Mouse (Mus musculus): ENCODE data around the gene Gucy2d. TPM values are rescaled to one million over a fixed set of nuclear protein-coding genes. Genes with fewer than 3 reads are reported as not detected.

The Gucy2d gene
- polyA plus RNA-seq, 2 experiments = not detected

GRCm38 (mm10) chr7:98416020-98416419, 24.2 kb upstream of the Gucy2d start:
- H3K27ac ChIP-seq (replicated peaks; ENCODE audit: low read depth, low read length) = peak overlapping the region; percentile 26; the same call in 1 of the 2 replicates

GRCm38 (mm10) chr7:98418031-98418805, 22.0 kb upstream of the Gucy2d start:
- Histone ChIP-seq H3K4me3 (replicated peaks; ENCODE audit: low read length) (no peak overlapping the region), H3K36me3 (ENCODE audit: control insufficient read depth, insufficient read depth, low read length) (no peaks in the 10 kb centered on the region), H3K4me2 (replicated peaks; ENCODE audit: low read depth, low read length, severe bottlenecking) (no peak overlapping the region), H3K9me3 (ENCODE audit: control insufficient read depth, low read length) (no peaks in the 10 kb centered on the region), H3K4me1 (ENCODE audit: control insufficient read depth, insufficient read depth, low read length) (peaks cover 32% of the 10 kb centered on the region), H3K9ac (ENCODE audit: low read depth, low read length, severe bottlenecking) (no peak overlapping the region), H3K27me3 (ENCODE audit: control insufficient read depth, insufficient read depth, low read length) (no peaks in the 10 kb centered on the region), H3K27ac (replicated peaks; ENCODE audit: low read depth, low read length) (peak overlapping the region; percentile 48; the same call in 1 of the 2 replicates)
- 59% methylated on average over 17 of the region's 17 CpGs for WGBS
- no peak for ATAC-seq (ENCODE audit: low FRiP score, low read depth)
- no peak for TF ChIP-seq POLR2A (IDR thresholded peaks at IDR 0.05; ENCODE audit: borderline replicate concordance, extremely low read depth, insufficient read depth, insufficient read length)
- DNase-seq (ENCODE audit: low spot score) = peak; percentile 51

More at GRCm38 (mm10) chr7:98416020-98416419, 24.2 kb upstream of the Gucy2d start:
- H3K36me3 ChIP-seq (ENCODE audit: control insufficient read depth, insufficient read depth, low read length) = no peaks in the 10 kb centered on the region
- ATAC-seq (ENCODE audit: low FRiP score, low read depth) (no peak), DNase-seq (ENCODE audit: low spot score) (peak; percentile 6)
- H3K9me3 ChIP-seq (ENCODE audit: control insufficient read depth, low read length) = no peaks in the 10 kb centered on the region
- H3K9ac ChIP-seq (ENCODE audit: low read depth, low read length, severe bottlenecking) = no peak overlapping the region
- H3K27me3 ChIP-seq (ENCODE audit: control insufficient read depth, insufficient read depth, low read length) = no peaks in the 10 kb centered on the region
- H3K4me3 ChIP-seq (replicated peaks; ENCODE audit: low read length) = no peak overlapping the region
- 41% methylated on average over 4 of the region's 4 CpGs for WGBS
- peaks cover 32% of the 10 kb centered on the region for H3K4me1 ChIP-seq (ENCODE audit: control insufficient read depth, insufficient read depth, low read length)
- no peak for TF ChIP-seq POLR2A (IDR thresholded peaks at IDR 0.05; ENCODE audit: borderline replicate concordance, extremely low read depth, insufficient read depth, insufficient read length)
- no peak overlapping the region for H3K4me2 ChIP-seq (replicated peaks; ENCODE audit: low read depth, low read length, severe bottlenecking)

DNA sequence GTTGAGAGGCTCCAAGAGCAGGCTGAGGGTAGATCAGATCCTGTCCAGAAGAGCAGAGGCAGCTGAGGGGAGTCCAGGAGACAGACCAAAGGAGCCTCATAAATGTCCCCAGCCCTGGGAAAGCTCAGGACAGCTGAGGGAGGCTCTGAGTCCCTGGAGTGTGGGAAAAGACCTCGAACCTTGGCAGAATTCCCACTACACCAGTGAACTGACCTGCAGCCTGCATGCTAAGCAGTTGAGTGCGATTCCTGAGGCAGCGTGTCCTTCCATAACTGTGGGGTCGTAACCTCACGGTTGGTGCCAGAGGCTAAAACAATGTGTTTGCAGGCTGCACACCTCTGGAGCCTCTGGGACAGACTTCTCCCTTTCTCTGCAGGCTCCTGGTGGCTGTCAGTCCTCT, 20.9 kb upstream of the Gucy2d start:
- no peaks in the 10 kb centered on the region for H3K27me3 ChIP-seq (ENCODE audit: control insufficient read depth, insufficient read depth, low read length)
- 30% methylated on average over 5 of the region's 5 CpGs for WGBS
- DNase-seq (ENCODE audit: low spot score) = peak; percentile 17
- ATAC-seq (ENCODE audit: low FRiP score, low read depth) = peak; percentile 28; the same call in 1 of the 2 replicates
- H3K4me2 ChIP-seq (replicated peaks; ENCODE audit: low read depth, low read length, severe bottlenecking) = no peak overlapping the region
- no peak overlapping the region for H3K9ac ChIP-seq (ENCODE audit: low read depth, low read length, severe bottlenecking)
- H3K4me1 ChIP-seq (ENCODE audit: control insufficient read depth, insufficient read depth, low read length) = peaks cover 32% of the 10 kb centered on the region
- H3K27ac ChIP-seq (replicated peaks; ENCODE audit: low read depth, low read length) = 0 out of 2 replicates have a peak overlapping the region, but pooled peaks have one; percentile 19
- H3K4me3 ChIP-seq (replicated peaks; ENCODE audit: low read length) = no peak overlapping the region
- H3K36me3 ChIP-seq (ENCODE audit: control insufficient read depth, insufficient read depth, low read length) = no peaks in the 10 kb centered on the region
- no peaks in the 10 kb centered on the region for H3K9me3 ChIP-seq (ENCODE audit: control insufficient read depth, low read length)
- TF ChIP-seq POLR2A (IDR thresholded peaks at IDR 0.05; ENCODE audit: borderline replicate concordance, extremely low read depth, insufficient read depth, insufficient read length) = no peak

- H3K36me3 ChIP-seq (ENCODE audit: control insufficient read depth, insufficient read depth, low read length) = no peaks in the 10 kb centered on the region
- H3K9me3 ChIP-seq (ENCODE audit: control insufficient read depth, low read length) = no peaks in the 10 kb centered on the region
- ATAC-seq (ENCODE audit: low FRiP score, low read depth) (peak; percentile 23; the same call in 1 of the 2 replicates), DNase-seq (ENCODE audit: low spot score) (no peak)
- WGBS = 59% methylated on average over 11 of the region's 11 CpGs
- H3K9ac ChIP-seq (ENCODE audit: low read depth, low read length, severe bottlenecking) = no peak overlapping the region
- peaks cover 13% of the 10 kb centered on the region for H3K4me1 ChIP-seq (ENCODE audit: control insufficient read depth, insufficient read depth, low read length)
- no peak overlapping the region for H3K27ac ChIP-seq (replicated peaks; ENCODE audit: low read depth, low read length)
- no peak overlapping the region for H3K4me3 ChIP-seq (replicated peaks; ENCODE audit: low read length)
- H3K27me3 ChIP-seq (ENCODE audit: control insufficient read depth, insufficient read depth, low read length) = no peaks in the 10 kb centered on the region
- TF ChIP-seq POLR2A (IDR thresholded peaks at IDR 0.05; ENCODE audit: borderline replicate concordance, extremely low read depth, insufficient read depth, insufficient read length) = no peak
- H3K4me2 ChIP-seq (replicated peaks; ENCODE audit: low read depth, low read length, severe bottlenecking) = no peak overlapping the region
Observed at GRCm38 (mm10) chr7:98423546-98423945, 16.7 kb upstream of the Gucy2d start.

DNA sequence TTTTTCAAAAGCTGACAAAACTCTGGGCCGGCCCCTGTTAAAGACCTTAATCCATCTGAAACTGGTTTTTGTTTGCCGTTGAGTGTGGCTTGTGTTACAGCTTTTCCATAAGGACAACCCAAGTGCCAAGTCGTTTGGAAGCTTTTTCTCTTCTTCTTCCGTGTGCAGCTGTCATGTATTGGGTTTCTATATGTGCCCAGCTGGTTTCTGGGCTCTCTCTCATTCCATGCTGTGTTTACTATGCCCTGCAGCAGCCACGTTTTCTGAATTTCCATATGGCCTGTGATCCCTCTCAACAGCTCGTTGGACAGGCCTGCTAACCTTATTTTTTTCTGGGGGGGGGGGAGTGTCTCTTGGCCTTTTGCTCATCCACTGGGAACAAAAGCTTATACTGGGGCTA, 15.8 kb upstream of the Gucy2d start:
- ATAC-seq (ENCODE audit: low FRiP score, low read depth) (peak; percentile 62), DNase-seq (ENCODE audit: low spot score) (peak; percentile 57)
- H3K27me3 ChIP-seq (ENCODE audit: control insufficient read depth, insufficient read depth, low read length) = no peaks in the 10 kb centered on the region
- H3K9ac ChIP-seq (ENCODE audit: low read depth, low read length, severe bottlenecking) = no peak overlapping the region
- WGBS = 31% methylated on average over 6 of the region's 6 CpGs
- H3K4me3 ChIP-seq (replicated peaks; ENCODE audit: low read length) = no peak overlapping the region
- no peaks in the 10 kb centered on the region for H3K9me3 ChIP-seq (ENCODE audit: control insufficient read depth, low read length)
- H3K4me1 ChIP-seq (ENCODE audit: control insufficient read depth, insufficient read depth, low read length) = peaks cover 5% of the 10 kb centered on the region
- H3K36me3 ChIP-seq (ENCODE audit: control insufficient read depth, insufficient read depth, low read length) = no peaks in the 10 kb centered on the region
- H3K27ac ChIP-seq (replicated peaks; ENCODE audit: low read depth, low read length) = no peak overlapping the region
- H3K4me2 ChIP-seq (replicated peaks; ENCODE audit: low read depth, low read length, severe bottlenecking) = no peak overlapping the region
- TF ChIP-seq POLR2A (IDR thresholded peaks at IDR 0.05; ENCODE audit: borderline replicate concordance, extremely low read depth, insufficient read depth, insufficient read length) = no peak
